Mouse (Mus musculus) kidney, adult 9 months (tissue): ENCODE results near the gene Ldb1.
A peak's percentile ranks its signal among the peaks of the same experiment; 100 is the strongest.

Experiments used
- DNase-seq: peaks from one replicate; pipeline ENCODE4 v3.0.0; 2022

Gene Ldb1

DNA sequence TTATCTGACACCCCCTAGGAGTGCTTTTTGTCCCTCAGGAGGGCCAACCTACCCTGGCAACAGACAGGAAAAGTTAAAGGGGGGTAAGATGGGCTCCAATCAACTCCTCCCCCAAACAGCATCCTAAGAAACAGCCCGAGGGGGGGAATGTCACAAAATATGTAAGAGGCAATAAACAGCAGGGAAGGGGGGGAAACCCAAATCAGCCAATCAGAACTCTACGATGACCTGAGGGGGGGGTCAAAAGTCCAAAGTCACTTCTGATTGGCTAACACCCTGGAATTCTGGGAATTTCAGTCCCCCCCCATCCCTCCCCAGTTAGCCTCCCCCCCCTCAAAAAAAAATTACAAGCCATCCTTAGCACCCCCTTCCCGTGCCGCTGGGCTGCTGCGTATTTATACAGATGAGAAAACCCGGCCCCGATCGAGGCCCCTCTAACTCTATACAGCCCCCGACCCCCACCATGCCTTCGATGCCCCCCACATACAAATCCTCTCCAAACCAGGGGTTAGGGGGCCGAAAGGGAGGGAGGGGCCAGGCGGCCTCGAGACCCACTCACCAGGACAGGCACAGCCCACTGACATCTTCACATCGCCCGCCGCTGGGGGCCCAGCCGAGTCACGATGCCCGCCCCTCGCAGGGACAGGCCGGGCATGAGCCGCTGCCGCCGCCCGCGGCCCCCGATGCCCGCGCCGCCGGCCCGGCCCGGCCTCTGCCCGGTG lies 582 bp downstream of the Ldb1 start, which contains the start of gene Pprc1:
Pprc1 (plus strand) TSS at position 616 of the 722 bp plus-strand sequence.
- DNase-seq = peak; percentile 71

DNA sequence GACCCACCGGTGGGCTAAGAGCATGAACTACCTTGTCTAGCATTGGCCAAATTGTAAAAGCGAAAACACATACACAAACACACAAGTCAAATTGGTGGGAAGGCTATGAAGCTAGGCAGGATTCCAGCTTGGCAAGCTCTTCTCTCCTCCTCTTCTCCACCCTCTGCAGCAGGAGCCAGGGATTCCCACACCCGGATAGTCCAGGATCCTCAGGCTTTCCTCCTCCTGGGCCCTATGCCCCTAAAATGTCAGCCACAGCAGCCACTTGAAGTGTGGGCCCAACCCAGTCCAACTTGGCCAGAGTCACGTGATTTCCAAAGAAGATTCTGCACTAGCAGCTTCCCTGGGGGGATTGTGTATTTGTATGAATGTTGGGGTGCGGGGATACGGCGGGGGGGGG lies 1.6 kb downstream of the Ldb1 start:
- no peak for DNase-seq

DNA sequence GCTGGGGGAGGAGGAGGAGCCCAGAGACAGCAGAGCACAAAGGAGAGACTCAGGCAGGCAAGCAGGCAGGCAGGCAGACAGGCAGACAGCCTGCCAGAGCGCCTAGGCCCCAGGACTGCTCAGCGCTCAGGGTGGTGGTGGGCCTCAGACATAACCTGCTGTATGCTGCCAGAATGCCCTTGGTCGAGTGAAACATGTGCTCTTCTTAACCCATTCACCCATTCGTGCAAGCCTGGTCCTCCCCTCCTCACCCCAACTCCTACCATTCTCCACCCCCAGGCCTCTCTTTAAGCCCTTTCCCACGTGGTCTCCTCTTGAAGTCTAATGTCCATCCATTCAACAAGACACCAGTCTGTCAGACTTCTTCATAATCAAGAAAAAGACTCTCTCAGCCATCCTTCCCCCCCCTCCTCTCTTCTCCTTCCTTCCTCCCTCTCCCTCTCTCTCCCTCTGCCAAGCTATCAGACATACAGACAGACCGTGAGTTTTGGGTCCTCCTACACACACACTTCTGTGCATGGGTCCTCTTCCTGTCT lies 2.5 kb downstream of the Ldb1 start:
- DNase-seq = no peak

DNA sequence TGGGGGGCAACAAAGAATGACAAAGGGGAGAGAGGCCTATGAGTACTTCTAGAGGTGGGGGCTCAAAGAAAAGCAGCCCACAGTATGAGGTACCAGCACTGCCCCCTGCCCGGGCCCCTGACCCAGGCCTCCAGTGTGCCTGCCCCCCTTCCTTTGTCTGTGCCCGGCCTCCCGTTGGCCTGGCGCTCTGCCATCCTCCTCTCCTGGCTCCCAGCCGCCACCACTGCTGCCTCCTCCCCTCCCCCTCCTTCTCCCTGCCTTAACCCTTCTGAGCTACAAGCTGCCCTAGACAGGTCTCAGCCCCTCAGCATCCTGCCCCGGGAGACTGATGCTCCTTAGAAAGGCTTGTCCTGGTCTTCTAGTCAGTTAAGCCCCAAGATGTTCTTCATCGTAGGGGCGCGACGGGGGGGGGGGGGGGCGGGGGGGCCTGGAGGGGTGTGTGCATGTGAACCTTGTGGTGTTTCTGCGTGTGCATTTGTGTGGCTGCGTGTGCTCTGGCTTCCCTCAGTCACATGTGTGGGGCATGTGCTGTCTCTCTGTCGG lies 3.0 kb downstream of the Ldb1 start:
- DNase-seq = peak; percentile 94

DNA sequence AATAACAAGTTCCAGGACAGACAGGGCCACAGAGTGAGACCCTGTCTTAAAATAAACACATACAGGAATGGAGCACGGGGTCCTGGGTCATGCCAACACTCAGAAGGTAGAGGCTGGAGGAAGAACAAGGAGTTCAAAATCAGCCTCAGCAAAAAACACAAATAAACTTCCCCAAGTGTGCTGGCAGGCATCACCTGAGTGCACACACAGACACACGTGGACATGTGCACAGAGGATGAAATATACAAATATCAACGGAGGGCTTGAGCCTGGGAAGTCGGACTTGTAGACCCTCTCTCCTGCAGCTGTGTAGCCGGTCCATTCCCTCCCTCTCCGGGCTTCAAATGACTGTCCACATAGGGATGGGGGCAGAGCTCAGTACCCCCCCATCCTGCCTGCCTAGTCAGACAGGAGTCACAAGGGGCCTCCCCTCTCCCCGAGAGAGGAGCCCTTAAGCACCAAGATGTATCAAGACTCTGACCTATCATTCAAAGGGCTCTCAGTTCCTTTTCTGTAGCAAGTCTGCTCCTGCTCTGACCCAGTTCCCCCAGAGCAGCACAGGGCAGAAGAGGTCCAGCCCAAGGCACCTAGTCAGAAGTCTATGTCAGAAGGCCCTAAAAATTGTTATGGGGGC lies 3.6 kb downstream of the Ldb1 start:
- peak; percentile 14 for DNase-seq

DNA sequence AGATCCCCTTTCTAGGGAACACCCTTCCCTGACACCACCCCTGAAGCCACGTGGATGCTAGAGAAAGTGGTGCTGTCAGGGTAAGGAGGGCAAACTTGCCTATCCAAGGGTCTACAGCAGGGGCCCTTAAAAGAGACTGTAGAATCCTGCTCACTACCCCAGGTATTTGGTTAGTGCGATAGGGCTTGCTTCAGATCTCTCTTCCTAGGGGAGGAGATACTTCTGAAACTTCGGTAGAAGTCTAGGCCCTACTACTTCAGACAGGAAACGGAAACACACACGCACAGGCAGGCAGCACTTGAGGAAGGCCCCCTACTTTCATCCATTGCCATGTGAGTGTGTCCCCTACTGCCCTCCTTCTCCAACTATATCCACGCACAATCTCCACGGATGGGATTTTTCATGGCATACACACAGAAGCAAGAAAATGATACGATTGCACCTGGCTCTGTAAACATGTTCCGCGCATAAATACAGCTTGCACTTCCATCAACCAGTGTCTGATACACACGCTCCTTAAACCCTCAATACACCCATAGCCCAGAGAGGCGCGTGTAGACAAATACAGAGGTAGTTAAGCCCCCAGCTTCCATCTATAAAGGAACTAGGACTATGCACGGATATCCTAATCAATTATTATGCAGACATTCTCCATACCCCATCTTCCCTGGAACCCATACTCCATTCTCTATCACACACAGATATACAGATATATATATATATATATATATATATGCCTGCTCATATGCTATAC lies 4.7 kb downstream of the Ldb1 start:
- peak; percentile 22 for DNase-seq

DNA sequence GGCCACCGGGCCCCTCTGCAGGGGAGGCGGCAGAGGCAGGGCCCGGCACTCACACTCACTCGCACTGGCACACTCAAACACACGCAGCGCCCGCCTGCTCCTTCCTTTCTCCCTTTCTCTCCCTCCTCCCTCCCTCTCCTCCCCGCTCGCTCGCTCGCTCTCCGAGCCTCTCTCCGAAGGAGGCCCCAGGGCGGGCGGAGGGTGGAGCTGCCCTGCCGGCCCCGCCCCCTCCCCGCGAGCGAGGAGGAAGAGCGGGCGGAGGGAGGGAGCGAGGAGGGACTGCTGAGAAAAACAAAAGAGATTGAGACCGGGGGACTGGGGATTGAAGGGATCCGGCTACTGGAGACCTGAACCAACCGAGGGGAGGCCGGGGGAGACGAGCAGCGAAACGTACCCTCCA lies 5.5 kb downstream of the Ldb1 start:
- peak; percentile 84 for DNase-seq

DNA sequence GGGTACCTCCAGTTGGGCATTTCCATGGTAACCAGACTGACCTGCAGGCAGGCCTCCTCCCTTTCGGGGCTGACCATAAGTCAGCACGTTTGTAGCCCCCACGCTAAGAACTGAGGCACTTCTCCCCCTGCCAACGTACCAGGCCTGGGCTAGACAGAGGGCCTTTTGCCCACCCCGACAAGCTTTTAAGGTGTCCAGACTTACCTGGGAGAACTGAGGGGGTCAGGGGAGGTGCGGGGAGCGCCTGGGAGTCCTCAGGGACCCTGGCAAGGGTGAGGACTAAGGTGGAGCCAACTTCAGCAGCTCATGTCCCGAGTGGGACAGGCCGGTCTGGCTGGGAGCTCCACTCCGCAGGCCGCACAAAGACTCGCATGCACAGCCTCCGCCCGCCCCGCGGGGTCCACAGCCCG lies 6.2 kb downstream of the Ldb1 start:
- DNase-seq = no peak

DNA sequence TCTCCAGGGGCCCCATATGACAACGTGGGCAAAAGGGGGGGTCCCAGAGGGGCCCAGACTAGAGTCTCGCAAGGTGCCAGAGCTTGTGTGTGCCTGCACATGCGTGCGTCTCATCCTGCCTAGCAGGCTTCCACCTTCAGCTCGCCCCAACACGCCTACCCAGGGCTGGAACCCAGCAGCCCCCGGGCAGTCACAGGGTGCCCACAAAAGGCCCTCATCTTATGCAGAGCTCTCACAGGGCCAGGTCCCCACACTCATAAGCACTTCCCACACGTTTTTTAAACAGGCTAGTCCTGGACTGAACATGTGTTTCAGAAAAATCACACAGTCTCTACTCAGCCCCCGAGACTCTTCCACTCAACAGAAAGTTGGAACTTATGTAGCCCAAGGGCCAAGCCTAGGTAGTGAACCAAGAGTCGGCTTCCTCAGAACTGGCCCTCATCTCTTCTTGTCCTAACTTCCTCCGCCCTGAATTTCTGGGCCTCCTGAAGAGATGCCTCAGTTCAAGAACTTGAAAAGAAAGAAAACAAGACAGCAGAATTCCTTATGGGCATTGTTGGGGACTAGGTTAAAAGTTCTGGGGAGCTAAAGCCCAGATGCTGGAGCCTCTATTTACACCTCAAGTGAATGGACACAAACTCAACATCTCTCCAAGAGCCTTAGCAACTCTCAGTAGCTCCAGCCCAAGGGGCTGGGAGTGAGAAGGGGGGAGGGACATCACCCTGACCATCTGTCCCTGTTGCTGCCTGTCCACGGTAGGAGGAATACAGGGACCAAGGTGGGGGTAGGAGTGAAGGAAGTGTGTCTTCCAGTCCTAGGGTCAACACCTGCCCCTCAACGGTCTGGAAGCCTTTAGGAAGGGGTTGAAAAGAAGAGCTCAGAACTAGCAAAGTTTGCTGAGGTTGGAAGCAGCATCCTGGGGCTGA lies 6.8 kb downstream of the Ldb1 start:
- DNase-seq = no peak

DNA sequence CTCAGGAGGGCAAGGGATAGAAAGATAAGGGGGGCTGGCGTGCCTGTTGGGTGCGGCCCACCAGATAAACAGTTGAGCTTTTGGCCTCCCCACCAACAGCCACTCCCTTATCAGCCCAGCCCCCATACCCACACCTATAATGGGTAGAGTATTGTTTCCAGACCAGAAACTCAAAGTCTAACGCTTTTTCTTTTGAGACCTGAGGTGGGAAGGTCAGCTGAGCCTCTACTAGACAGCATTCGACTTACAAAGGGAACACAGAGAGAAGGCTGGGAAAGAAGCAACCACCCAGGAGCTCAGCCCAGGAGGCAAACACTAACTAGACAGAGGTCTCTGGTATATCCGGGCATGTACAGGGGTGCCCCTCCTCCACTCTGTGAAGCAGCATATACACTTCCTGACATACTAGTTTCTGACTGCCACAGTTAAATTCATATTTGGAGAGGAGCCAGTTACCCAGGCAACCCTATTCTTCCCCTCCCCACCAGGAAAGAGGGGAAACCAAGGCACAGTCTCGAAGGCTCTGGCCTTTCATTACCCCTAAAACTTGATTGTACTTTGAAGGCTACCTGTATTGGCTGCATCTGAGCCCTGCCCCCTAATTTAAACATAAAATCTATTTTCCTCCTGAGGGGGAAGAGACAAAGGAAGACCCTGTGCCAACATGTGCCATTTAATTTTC lies 7.6 kb downstream of the Ldb1 start:
- DNase-seq = no peak

DNA sequence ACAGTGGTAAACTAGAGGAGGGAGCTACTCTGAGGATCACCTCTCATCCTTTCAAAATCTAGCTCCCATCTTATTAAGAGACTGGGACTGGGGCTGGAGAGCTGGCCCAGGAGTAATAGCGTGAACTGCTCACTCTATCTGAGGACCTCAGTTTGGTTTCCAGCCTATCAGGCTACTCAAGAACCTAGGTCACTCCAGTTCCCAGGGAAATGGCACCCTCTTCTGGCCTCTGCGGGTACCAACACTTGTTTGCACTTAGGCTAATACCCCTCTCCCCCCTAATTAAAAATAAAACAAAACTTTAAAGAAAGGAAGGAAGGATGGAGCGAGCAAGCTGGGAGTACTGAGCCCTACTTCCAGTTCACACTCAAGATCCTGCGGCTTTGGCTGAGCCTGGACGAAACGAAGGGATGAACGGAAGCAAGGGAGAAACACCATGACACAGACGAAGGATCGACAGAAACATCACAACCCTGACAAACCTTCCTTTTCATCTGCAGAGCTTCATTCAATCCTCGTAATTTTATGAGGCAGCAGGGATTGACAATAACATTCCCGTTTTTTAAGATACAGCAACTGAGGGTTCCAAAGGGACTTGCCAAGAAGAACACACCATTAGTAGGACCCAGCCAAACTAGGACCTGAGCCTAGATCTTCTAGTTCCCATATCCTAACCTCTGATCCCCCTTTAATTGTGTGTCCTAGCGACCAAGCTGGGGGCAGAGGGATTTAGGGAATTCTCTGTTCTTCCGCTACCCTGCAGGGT lies 8.4 kb downstream of the Ldb1 start:
- DNase-seq = no peak

DNA sequence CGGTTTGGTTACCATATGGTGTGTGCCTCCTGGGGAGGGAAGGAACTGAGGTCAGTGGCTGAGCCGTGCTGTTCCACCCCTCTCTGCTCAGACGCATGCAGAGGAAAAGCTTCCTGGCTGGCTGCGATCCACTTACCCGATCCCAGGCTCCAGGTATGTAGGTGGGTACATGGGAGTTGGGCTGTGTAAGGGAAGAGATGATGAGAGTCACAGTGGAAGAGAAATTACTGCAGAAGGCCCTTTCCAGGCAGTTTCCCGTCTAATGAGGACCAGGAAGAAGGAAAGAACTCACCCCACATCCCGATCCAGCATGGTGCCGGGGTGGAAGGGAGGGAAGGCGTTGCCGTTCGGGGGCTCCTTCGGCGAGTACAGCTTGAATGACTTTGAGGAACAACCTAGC lies 9.0 kb downstream of the Ldb1 start:
- DNase-seq = no peak

DNA sequence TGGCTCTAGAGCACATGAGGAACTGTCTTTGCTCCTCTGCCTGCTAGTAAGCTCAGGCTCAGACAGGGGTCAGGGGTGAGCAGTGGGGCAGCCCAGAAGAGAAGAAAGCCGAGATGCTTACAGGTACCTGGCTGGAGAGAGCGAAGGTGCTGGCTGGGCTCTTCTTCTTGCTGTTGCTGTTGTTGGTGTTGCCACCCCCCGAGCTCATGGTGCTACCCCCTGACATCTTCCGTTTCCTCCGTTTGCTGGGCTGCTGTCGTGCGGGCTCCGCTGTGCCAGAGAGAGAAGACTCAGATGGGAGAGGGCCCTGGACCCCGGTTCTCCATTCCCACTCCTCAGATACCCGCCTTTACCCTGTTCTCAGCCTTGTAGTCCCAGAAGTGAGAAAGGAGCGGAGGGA lies 11.1 kb downstream of the Ldb1 start:
- no peak for DNase-seq

DNA sequence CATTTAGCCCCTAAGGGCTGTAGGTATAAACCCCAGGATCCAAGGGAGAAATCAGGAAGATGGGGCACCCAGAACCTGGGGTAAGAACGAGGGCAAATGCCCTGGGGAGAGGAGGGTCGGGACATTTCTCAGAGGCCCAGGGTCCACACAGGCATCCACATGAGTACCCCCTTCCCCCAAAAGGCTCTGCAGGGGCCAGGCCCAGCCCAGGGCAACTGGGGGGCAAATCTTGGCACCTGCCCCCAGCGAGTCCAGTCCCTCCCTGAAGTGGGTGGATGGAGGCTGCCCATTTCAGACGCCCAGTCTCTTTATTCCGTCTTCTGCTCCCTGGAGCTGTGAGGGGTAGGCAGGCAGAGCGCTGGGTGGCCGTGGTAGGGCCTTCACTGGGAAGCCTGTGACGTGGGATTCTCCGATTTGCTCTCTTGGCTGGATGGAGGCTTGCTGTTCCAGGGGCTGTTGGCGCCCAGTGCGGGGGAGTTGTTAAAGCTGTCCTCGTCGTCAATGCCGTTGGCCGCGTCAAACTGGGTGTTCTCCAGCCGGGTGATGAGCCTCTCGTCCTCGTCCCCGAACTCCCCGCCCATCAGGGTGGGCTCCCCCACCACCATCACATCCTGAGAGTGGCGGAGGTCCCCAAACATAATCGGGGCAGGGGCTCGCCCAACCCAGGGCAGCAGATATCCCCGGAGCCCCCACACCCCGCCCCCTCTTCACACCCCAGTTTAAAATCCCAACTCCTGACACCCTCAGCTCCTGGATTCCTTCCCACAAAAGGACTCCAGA lies 12.1 kb downstream of the Ldb1 start:
- DNase-seq = no peak

DNA sequence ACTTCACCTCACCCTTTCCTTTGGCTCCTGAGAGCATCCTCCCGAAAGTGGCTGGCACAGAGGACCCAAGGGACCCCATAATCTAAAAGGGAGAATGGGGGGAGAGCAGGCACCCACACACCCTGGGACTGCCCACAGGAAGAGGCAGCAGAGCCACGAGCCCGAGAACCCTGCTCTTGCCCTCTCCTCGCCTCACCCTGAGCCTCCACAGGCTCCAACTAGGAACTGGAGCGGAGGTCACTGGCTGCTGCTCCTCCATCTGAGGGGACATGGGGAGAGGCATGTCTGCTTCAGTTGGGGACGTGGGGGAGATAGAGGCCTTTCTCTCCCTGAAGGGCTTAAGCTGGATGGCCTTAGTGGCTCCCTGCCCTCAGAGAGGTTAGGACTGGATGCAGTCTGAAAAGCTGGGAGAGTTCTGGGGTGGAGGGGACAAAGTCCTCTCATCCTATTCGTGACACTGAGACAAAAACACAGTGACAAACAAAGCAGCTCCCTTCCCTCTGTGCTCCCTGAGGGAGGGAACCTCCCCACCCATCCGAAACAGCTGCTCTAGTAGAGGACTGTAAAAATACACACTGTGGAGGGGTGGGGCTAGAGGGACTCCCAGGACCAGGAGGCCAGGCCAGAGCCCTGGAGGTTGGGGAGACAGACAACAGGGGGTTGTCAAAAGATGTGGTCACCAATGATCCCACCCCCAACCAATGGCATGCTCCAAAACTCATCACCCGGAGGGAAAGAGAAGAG lies 13.2 kb downstream of the Ldb1 start:
- no peak for DNase-seq

DNA sequence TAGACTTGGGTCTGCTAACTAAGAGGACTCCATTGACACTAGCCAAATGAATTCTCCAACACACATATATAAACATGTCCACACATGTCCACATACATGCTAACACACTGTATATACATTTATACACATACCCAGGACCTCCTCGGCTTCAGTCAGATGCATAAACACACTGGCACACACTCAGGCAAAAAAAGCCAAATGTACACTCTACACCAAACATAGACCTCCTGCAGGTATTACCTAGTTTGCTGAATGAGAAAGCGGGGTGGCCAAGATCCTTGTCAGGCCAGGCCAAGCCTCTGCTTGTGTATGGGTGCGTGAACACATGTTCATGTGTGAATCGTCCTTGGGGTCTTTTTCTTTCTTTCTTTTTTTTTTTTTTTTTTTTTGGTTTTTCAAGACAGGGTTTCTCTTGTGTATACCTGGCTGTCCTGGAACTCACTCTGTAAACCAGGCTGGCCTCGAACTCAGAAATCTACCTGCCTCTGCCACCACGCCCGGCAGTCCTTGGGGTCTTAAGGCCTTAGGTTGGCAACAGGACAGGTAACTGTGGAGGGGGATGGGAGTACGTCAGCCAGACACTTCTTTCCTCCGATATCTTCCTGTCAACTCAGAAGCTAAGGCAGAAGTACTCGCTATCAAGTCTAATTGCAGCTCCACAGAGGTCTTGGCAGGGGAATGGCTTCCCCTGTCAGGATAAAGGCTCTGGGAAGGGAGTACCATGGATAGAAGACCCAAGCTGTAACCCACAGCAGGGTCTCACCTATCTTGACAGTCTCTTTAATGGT lies 14.6 kb downstream of the Ldb1 start:
- DNase-seq = no peak

DNA sequence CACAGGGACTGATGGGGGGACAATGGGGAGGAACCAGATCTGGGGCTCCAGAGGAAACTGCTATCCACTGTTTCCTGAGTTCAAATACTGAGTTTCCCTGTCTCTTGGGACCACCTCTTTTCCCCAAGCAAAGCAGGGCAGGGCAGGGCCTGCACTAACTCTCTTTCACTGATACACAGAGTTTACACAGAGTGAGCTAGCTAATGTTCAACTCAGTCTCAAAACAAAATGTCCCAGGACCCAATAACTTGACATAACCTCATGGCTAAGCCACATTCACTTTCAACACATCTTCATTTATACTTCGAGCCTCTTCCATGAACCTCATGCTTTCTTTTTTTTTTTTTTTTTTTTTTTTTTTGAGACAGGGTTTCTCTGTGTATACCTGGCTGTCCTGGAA lies 15.4 kb downstream of the Ldb1 start:
- DNase-seq = peak; percentile 22

DNA sequence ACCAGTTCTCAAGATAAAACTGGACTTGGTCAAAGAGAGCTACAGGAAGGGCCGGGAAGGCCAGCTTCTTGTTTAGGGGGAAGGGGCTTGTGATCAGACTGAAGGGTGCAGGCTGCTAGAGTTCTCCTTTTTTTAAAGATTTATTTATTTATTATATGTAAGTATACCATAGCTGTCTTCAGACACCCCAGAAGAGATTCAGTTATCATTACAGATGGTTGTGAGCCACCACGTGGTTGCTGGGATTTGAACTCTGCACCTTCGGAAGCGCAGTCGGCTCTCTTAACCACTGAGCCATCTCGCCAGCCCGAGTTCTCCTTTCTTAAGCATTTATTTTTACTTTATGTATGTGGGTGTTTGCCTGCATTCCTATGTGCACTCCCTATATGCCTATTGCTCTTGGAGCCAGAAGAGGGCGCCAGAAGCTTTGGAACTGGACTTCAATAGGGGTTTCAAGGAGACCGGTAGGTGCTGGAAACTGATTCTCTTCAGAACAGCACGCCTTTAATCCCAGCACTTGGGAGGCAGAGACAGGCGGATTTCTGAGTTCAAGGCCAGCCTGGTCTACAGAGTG lies 16.2 kb downstream of the Ldb1 start:
- no peak for DNase-seq
